Mouse (Mus musculus) MN1 (cell line): ENCODE data around the gene Cdh4.

ENCODE experiments used
- DNase-seq: peaks from one replicate; pipeline ENCODE4 v3.0.0-alpha.2; 2016; ENCODE audit warnings: low spot score

Gene Cdh4

GRCm38 (mm10) chr2:179598886-179599285 lies 156.7 kb downstream of the Cdh4 start:
- DNase-seq, result no peak

GRCm38 (mm10) chr2:179599886-179600285 lies 157.7 kb downstream of the Cdh4 start:
- DNase-seq, result no peak

GRCm38 (mm10) chr2:179600347-179600746 lies 158.1 kb downstream of the Cdh4 start:
- DNase-seq, result no peak

GRCm38 (mm10) chr2:179601167-179601566 lies 158.9 kb downstream of the Cdh4 start:
- DNase-seq, result no peak

GRCm38 (mm10) chr2:179604746-179605145 lies 162.5 kb downstream of the Cdh4 start:
- DNase-seq, result no peak

- no peak for DNase-seq
These were observed 163.0 kb downstream of the Cdh4 start for GRCm38 (mm10) chr2:179605255-179605654.

GRCm38 (mm10) chr2:179606341-179606740 lies 164.1 kb downstream of the Cdh4 start:
- no peak for DNase-seq

- no peak for DNase-seq
These were observed 173.7 kb downstream of the Cdh4 start for GRCm38 (mm10) chr2:179615906-179616305.

- DNase-seq, result no peak
These were observed 181.6 kb downstream of the Cdh4 start for GRCm38 (mm10) chr2:179623643-179624473.

- DNase-seq, result no peak
These were observed 185.3 kb downstream of the Cdh4 start for GRCm38 (mm10) chr2:179627563-179627962.

- DNase-seq, result no peak
These were observed 188.5 kb downstream of the Cdh4 start for GRCm38 (mm10) chr2:179630720-179631119.

- no peak for DNase-seq
These were observed 198.5 kb downstream of the Cdh4 start for GRCm38 (mm10) chr2:179640576-179641301.

GRCm38 (mm10) chr2:179648573-179649263 lies 206.5 kb downstream of the Cdh4 start:
- DNase-seq, result peak; percentile 40

- peak; percentile 14 for DNase-seq
These were observed 207.1 kb downstream of the Cdh4 start for GRCm38 (mm10) chr2:179649370-179649769.

- DNase-seq, result no peak
These were observed 207.9 kb downstream of the Cdh4 start for GRCm38 (mm10) chr2:179650168-179650567.

GRCm38 (mm10) chr2:179655506-179655905 lies 213.3 kb downstream of the Cdh4 start:
- no peak for DNase-seq

- no peak for DNase-seq
These were observed 217.0 kb downstream of the Cdh4 start for GRCm38 (mm10) chr2:179659254-179659653.

GRCm38 (mm10) chr2:179661998-179662714 lies 219.9 kb downstream of the Cdh4 start:
- no peak for DNase-seq

GRCm38 (mm10) chr2:179662739-179663138 lies 220.5 kb downstream of the Cdh4 start:
- no peak for DNase-seq

GRCm38 (mm10) chr2:179663652-179664051 lies 221.4 kb downstream of the Cdh4 start:
- no peak for DNase-seq

- no peak for DNase-seq
These were observed 222.0 kb downstream of the Cdh4 start for GRCm38 (mm10) chr2:179664171-179664608.

- no peak for DNase-seq
These were observed 228.5 kb downstream of the Cdh4 start for GRCm38 (mm10) chr2:179670689-179671088.
